Mouse (Mus musculus) intestine, embryonic 15.5 days (tissue): ENCODE results near the gene Arl9. TPM values are rescaled to one million over a fixed set of nuclear protein-coding genes. Genes with fewer than 3 reads are reported as not detected.
"Not testable (repeated sequence)": the region's sequence is repeated elsewhere in the genome, so short reads cannot be mapped to it uniquely, and the experiment has no call there.

Experiments used
- ATAC-seq: fragments of 200-750 bp; cut with Nextera tagmentation; 2 replicates; pipeline ENCODE4 v1.8.0; 2017; ENCODE audit warnings: moderate TSS enrichment, moderate library complexity
- H3K27ac ChIP-seq: fragments of 300-500 bp; sonication (generic); 2 replicates; pipeline ENCODE4 v1.5.1; 2015; ENCODE audit warnings: mild to moderate bottlenecking, inconsistent platforms
- H3K27me3 ChIP-seq: fragments of 300-500 bp; sonication (generic); replicated peaks from 2 replicates; pipeline ENCODE4 v1.6.1; 2015; ENCODE audit warnings: inconsistent platforms
- H3K36me3 ChIP-seq: fragments of 300-500 bp; sonication (generic); 2 replicates; pipeline ENCODE4 v1.6.1; 2015; ENCODE audit warnings: inconsistent platforms
- H3K4me1 ChIP-seq: fragments of 300-500 bp; sonication (generic); replicated peaks from 2 replicates; pipeline ENCODE4 v1.6.1; 2015; ENCODE audit warnings: inconsistent platforms
- H3K4me2 ChIP-seq: fragments of 300-500 bp; sonication (generic); replicated peaks from 2 replicates; pipeline ENCODE4 v1.6.1; 2015; ENCODE audit warnings: mild to moderate bottlenecking, inconsistent platforms
- H3K4me3 ChIP-seq: fragments of 300-500 bp; sonication (generic); replicated peaks from 2 replicates; pipeline ENCODE4 v1.5.1; 2015; ENCODE audit warnings: inconsistent platforms
- H3K9ac ChIP-seq: fragments of 300-500 bp; sonication (generic); 2 replicates; pipeline ENCODE4 v1.6.1; 2015; ENCODE audit warnings: inconsistent platforms
- H3K9me3 ChIP-seq: fragments of 300-500 bp; sonication (generic); 2 replicates; pipeline ENCODE4 v1.6.1; 2016; ENCODE audit warnings: inconsistent platforms
- WGBS: fragments of 180-500 bp; shearing (Covaris S2); methylation state at CpG from one replicate; pipeline ENCODE4 v1.1.7; 2015; 5-methylcytosine and 5-hydroxymethylcytosine counted together
- polyA plus RNA-seq: library from polyadenylated mRNA; unstranded; fragments of >200 nt; fragmentation: Nextera tagmentation; extraction: Ambion mirVana; gene quantifications from 2 replicates; pipeline ENCODE4 v1.2.1, GENCODE M21; 2015

Arl9 gene
- polyA plus RNA-seq = 0.29 TPM in 1 of 2 replicates, not detected in the other

- Histone ChIP-seq H3K4me1 (no peaks in the 10 kb centered on the region), H3K36me3 (0 out of 2 replicates have a peak, but pooled peaks cover 4% of the 10 kb centered on the region), H3K27me3 (no peaks in the 10 kb centered on the region), H3K4me3 (no peak within 1 kb of the TSS), H3K9ac (no peak within 1 kb of the TSS), H3K4me2 (no peak within 1 kb of the TSS), H3K27ac (no peak within 1 kb of the TSS), H3K9me3 (no peaks in the 10 kb centered on the region; the same call in 1 of the 2 replicates)
- no peak for ATAC-seq
- 94% methylated on average over 6 of the region's 6 CpGs for WGBS
Observed at GRCm38 (mm10) chr5:77004051-77004821, at the start of gene Arl9. TSS of gene Arl9 (plus strand) at chr5:77004055.

GRCm38 (mm10) chr5:76954271-76954900 lies 49.5 kb upstream of the Arl9 start:
- H3K9ac ChIP-seq = no peak overlapping the region
- H3K4me2 ChIP-seq = no peak overlapping the region
- H3K36me3 ChIP-seq = peaks cover 6% of the 10 kb centered on the region
- H3K9me3 ChIP-seq = no peaks in the 10 kb centered on the region
- no peak overlapping the region for H3K4me3 ChIP-seq
- no peaks in the 10 kb centered on the region for H3K27me3 ChIP-seq
- WGBS = 69% methylated on average over 6 of the region's 6 CpGs
- 0 out of 2 replicates have a peak overlapping the region, but pooled peaks have one; percentile 27 for H3K27ac ChIP-seq
- H3K4me1 ChIP-seq = peaks cover 20% of the 10 kb centered on the region; the same call in 1 of the 2 replicates
- ATAC-seq = no peak

- no peak overlapping the region for H3K9ac ChIP-seq
- H3K4me3 ChIP-seq = no peak overlapping the region
- H3K4me2 ChIP-seq = no peak overlapping the region
- H3K27ac ChIP-seq = 0 out of 2 replicates have a peak overlapping the region, but pooled peaks have one; percentile 2
- no peaks in the 10 kb centered on the region for H3K9me3 ChIP-seq
- ATAC-seq = no peak
- no peaks in the 10 kb centered on the region for H3K27me3 ChIP-seq
- H3K4me1 ChIP-seq = peaks cover 14% of the 10 kb centered on the region; the same call in 1 of the 2 replicates
- peaks cover 6% of the 10 kb centered on the region for H3K36me3 ChIP-seq
- 50% methylated on average over 4 of the region's 4 CpGs for WGBS
Observed at GRCm38 (mm10) chr5:76955474-76955873, 48.4 kb upstream of the Arl9 start.

- no peak overlapping the region for H3K4me2 ChIP-seq
Observed at GRCm38 (mm10) chr5:76957954-76958353, 45.9 kb upstream of the Arl9 start.

GRCm38 (mm10) chr5:76959587-76959986 lies 44.3 kb upstream of the Arl9 start:
- no peaks in the 10 kb centered on the region for H3K9me3 ChIP-seq
- WGBS = 72% methylated on average over 5 of the region's 5 CpGs
- H3K4me2 ChIP-seq = no peak overlapping the region
- no peak overlapping the region for H3K27ac ChIP-seq
- H3K9ac ChIP-seq = no peak overlapping the region
- peaks cover 17% of the 10 kb centered on the region for H3K36me3 ChIP-seq
- H3K27me3 ChIP-seq = no peaks in the 10 kb centered on the region
- no peak overlapping the region for H3K4me3 ChIP-seq
- H3K4me1 ChIP-seq = peaks cover 8% of the 10 kb centered on the region; the same call in 1 of the 2 replicates
- ATAC-seq = peak; percentile 70

More at GRCm38 (mm10) chr5:76957954-76958353, 45.9 kb upstream of the Arl9 start:
- Histone ChIP-seq H3K36me3 (peaks cover 17% of the 10 kb centered on the region), H3K9ac (no peak overlapping the region), H3K27ac (no peak overlapping the region), H3K4me1 (peaks cover 12% of the 10 kb centered on the region; the same call in 1 of the 2 replicates), H3K4me3 (no peak overlapping the region), H3K27me3 (no peaks in the 10 kb centered on the region), H3K9me3 (no peaks in the 10 kb centered on the region)
- 94% methylated on average over 1 of the region's 1 CpGs for WGBS
- ATAC-seq = no peak

GRCm38 (mm10) chr5:76962545-76962944 lies 41.3 kb upstream of the Arl9 start:
- H3K9me3 ChIP-seq = no peaks in the 10 kb centered on the region
- H3K36me3 ChIP-seq = peaks cover 25% of the 10 kb centered on the region
- no peak for ATAC-seq

GRCm38 (mm10) chr5:76964651-76965050 lies 39.2 kb upstream of the Arl9 start:
- Histone ChIP-seq H3K4me2 (no peak overlapping the region), H3K27ac (no peak overlapping the region), H3K9ac (no peak overlapping the region), H3K36me3 (peaks cover 23% of the 10 kb centered on the region), H3K9me3 (no peaks in the 10 kb centered on the region), H3K4me1 (no peaks in the 10 kb centered on the region), H3K27me3 (no peaks in the 10 kb centered on the region), H3K4me3 (no peak overlapping the region)
- 93% methylated on average over 3 of the region's 3 CpGs for WGBS
- no peak for ATAC-seq

More at GRCm38 (mm10) chr5:76962545-76962944, 41.3 kb upstream of the Arl9 start:
- Histone ChIP-seq H3K9ac (no peak overlapping the region), H3K27me3 (no peaks in the 10 kb centered on the region), H3K4me2 (no peak overlapping the region), H3K27ac (no peak overlapping the region), H3K4me3 (no peak overlapping the region), H3K4me1 (no peaks in the 10 kb centered on the region)
- 82% methylated on average over 11 of the region's 11 CpGs for WGBS

GRCm38 (mm10) chr5:76969250-76969649 lies 34.6 kb upstream of the Arl9 start:
- H3K36me3 ChIP-seq = peaks cover 12% of the 10 kb centered on the region
- no peak for ATAC-seq
- WGBS = 68% methylated on average over 5 of the region's 5 CpGs

GRCm38 (mm10) chr5:76971115-76971514 lies 32.7 kb upstream of the Arl9 start:
- H3K27ac ChIP-seq, H3K9ac ChIP-seq, H3K9me3 ChIP-seq, H3K27me3 ChIP-seq, H3K4me3 ChIP-seq, H3K36me3 ChIP-seq, ATAC-seq, H3K4me1 ChIP-seq, H3K4me2 ChIP-seq: not testable (repeated sequence)
- 42% methylated on average over 1 of the region's 1 CpGs for WGBS

More at GRCm38 (mm10) chr5:76969250-76969649, 34.6 kb upstream of the Arl9 start:
- Histone ChIP-seq H3K4me2 (no peak overlapping the region), H3K27me3 (no peaks in the 10 kb centered on the region), H3K4me1 (no peaks in the 10 kb centered on the region; the same call in 1 of the 2 replicates), H3K9me3 (no peaks in the 10 kb centered on the region), H3K4me3 (no peak overlapping the region), H3K27ac (no peak overlapping the region), H3K9ac (no peak overlapping the region)

- Histone ChIP-seq H3K27ac (no peak overlapping the region), H3K27me3 (no peaks in the 10 kb centered on the region), H3K9me3 (no peaks in the 10 kb centered on the region), H3K4me3 (peak overlapping the region; percentile 94; the same call in 1 of the 2 replicates), H3K9ac (no peak overlapping the region; the same call in 1 of the 2 replicates), H3K4me2 (peak overlapping the region; percentile 61), H3K4me1 (peaks cover 5% of the 10 kb centered on the region; the same call in 1 of the 2 replicates), H3K36me3 (0 out of 2 replicates have a peak, but pooled peaks cover 4% of the 10 kb centered on the region)
- WGBS = 52% methylated on average over 3 of the region's 3 CpGs
- no peak for ATAC-seq
Observed at GRCm38 (mm10) chr5:76973488-76973887, 30.4 kb upstream of the Arl9 start.

GRCm38 (mm10) chr5:76974207-76974553 lies 29.7 kb upstream of the Arl9 start:
- Histone ChIP-seq H3K9ac (peak overlapping the region; percentile 50), H3K4me1 (peaks cover 5% of the 10 kb centered on the region; the same call in 1 of the 2 replicates), H3K4me3 (peak overlapping the region; percentile 94), H3K9me3 (no peaks in the 10 kb centered on the region), H3K27me3 (no peaks in the 10 kb centered on the region), H3K27ac (no peak overlapping the region), H3K4me2 (peak overlapping the region; percentile 61), H3K36me3 (peaks cover 1% of the 10 kb centered on the region)
- ATAC-seq = no peak; the same call in 1 of the 2 replicates
- WGBS = 2% methylated on average over 17 of the region's 17 CpGs

GRCm38 (mm10) chr5:76974554-76975285 lies 29.1 kb upstream of the Arl9 start, which contains the start of gene Srp72:
TSS of gene Srp72 (plus strand) at chr5:76974683.
- H3K27me3 ChIP-seq = no peaks in the 10 kb centered on the region
- H3K4me2 ChIP-seq = peak within 1 kb of the TSS; percentile 66
- peak within 1 kb of the TSS; percentile 94 for H3K4me3 ChIP-seq
- peak within 1 kb of the TSS; percentile 88 for H3K27ac ChIP-seq
- peak within 1 kb of the TSS; percentile 88 for H3K9ac ChIP-seq
- H3K4me1 ChIP-seq = peaks cover 5% of the 10 kb centered on the region; the same call in 1 of the 2 replicates
- peak; percentile 96 for ATAC-seq
- under 1% methylated on average over 60 of the region's 60 CpGs for WGBS
- peaks cover 6% of the 10 kb centered on the region for H3K36me3 ChIP-seq
- H3K9me3 ChIP-seq = no peaks in the 10 kb centered on the region
